Mouse (Mus musculus): Measurements from ENCODE around the gene Bik. TPM values are rescaled to one million over a fixed set of nuclear protein-coding genes. Genes with fewer than 3 reads are reported as not detected.

Gene Bik
- total and polyA plus RNA-seq, 3 experiments = 0.50 TPM; not detected in 2

- H3K79me2 ChIP-seq (replicated peaks; ENCODE audit: control insufficient read depth, extremely low read depth, insufficient read depth, poor library complexity, severe bottlenecking) = no peaks in the 10 kb centered on the region
- H3K4me3 ChIP-seq (replicated peaks in 1 of 3; ENCODE audit: low read depth in 2 of 3, low read length in 2 of 3, poor library complexity in 1 of 3) = no peak overlapping the region
- H3K4me1 ChIP-seq (ENCODE audit: control insufficient read depth in 1 of 2, insufficient read depth in 2 of 2) = no peaks in the 10 kb centered on the region
- H3K27ac ChIP-seq (ENCODE audit: insufficient read depth, low read depth) = no peak overlapping the region
- peaks cover 50% of the 10 kb centered on the region for H3K27me3 ChIP-seq (replicated peaks)
- H3K36me3 ChIP-seq (replicated peaks in 1 of 2; ENCODE audit: control insufficient read depth in 1 of 2, insufficient read depth in 1 of 2, low read length in 1 of 2) = no peaks in the 10 kb centered on the region
- peak; percentile 72 for DNase-seq (ENCODE audit: extremely low read depth)
- TF ChIP-seq JUN (IDR thresholded peaks at IDR 0.05; ENCODE audit: insufficient read depth, low read depth, low read length) (no peak), POLR2AphosphoS2 (IDR thresholded peaks at IDR 0.05; ENCODE audit: low read depth, low read length) (no peak), ETS1 (conservative IDR thresholded peaks at IDR 0.05; ENCODE audit: low read depth, low read length) (no peak), BHLHE40 (IDR thresholded peaks at IDR 0.05; ENCODE audit: low read depth, low read length) (0 out of 2 replicates have a peak, but pooled peaks have one; percentile 20), USF2 (conservative IDR thresholded peaks at IDR 0.05; ENCODE audit: low read depth, low read length) (no peak), HCFC1 (IDR thresholded peaks at IDR 0.05; ENCODE audit: low read depth, low read length) (peak; percentile 23; the same call in 1 of the 2 replicates), MAX (IDR thresholded peaks at IDR 0.05; ENCODE audit: low read length) (0 out of 2 replicates have a peak, but pooled peaks have one; percentile 36), IRF4 (IDR thresholded peaks at IDR 0.05; ENCODE audit: low read depth, low read length) (no peak), ELF1 (IDR thresholded peaks at IDR 0.05; ENCODE audit: low read depth, low read length) (no peak), MAZ (IDR thresholded peaks at IDR 0.05; ENCODE audit: low read depth, low read length) (peak; percentile 46; the same call in 1 of the 2 replicates), ZMIZ1 (IDR thresholded peaks at IDR 0.05; ENCODE audit: low read depth, low read length) (no peak), TCF12 (IDR thresholded peaks at IDR 0.05; ENCODE audit: low read depth, low read length) (0 out of 2 replicates have a peak, but pooled peaks have one; percentile 21), TBP (conservative IDR thresholded peaks at IDR 0.05; ENCODE audit: low read depth, low read length) (no peak), MAFK (IDR thresholded peaks at IDR 0.05; ENCODE audit: insufficient replicate concordance, low read length) (no peak), RCOR1 (conservative IDR thresholded peaks at IDR 0.05; ENCODE audit: low read depth, low read length) (no peak), PAX5 (IDR thresholded peaks at IDR 0.05; ENCODE audit: low read length) (no peak), JUND (conservative IDR thresholded peaks at IDR 0.05; ENCODE audit: low read depth, low read length) (no peak), SMC3 (IDR thresholded peaks at IDR 0.05; ENCODE audit: low read depth, low read length) (peak; percentile 79), GABPA (IDR thresholded peaks at IDR 0.05; ENCODE audit: insufficient replicate concordance, low read depth, low read length) (no peak), UBTF (IDR thresholded peaks at IDR 0.05; ENCODE audit: low read depth, low read length) (no peak), ZKSCAN1 (IDR thresholded peaks at IDR 0.05; ENCODE audit: borderline replicate concordance, low read depth, low read length) (no peak), MEF2A (IDR thresholded peaks at IDR 0.05; ENCODE audit: borderline replicate concordance, low read depth, low read length) (no peak), NRF1 (IDR thresholded peaks at IDR 0.05; ENCODE audit: low read depth, low read length) (no peak), MYC (IDR thresholded peaks at IDR 0.05; ENCODE audit: low read depth, low read length) (0 out of 2 replicates have a peak, but pooled peaks have one; percentile 17), KAT2A (IDR thresholded peaks at IDR 0.05; ENCODE audit: insufficient replicate concordance, low read length) (no peak), MXI1 (IDR thresholded peaks at IDR 0.05; ENCODE audit: low read depth, low read length) (no peak), USF1 (IDR thresholded peaks at IDR 0.05; ENCODE audit: low read depth, low read length) (no peak), ZNF384 (IDR thresholded peaks at IDR 0.05; ENCODE audit: low read depth, low read length) (no peak), POLR2A (IDR thresholded peaks at IDR 0.05; ENCODE audit: low read depth, low read length) (no peak), SIN3A (IDR thresholded peaks at IDR 0.05; ENCODE audit: low read length) (no peak), RAD21 (IDR thresholded peaks at IDR 0.05; ENCODE audit: low read depth, low read length) (peak; percentile 91), NELFE (IDR thresholded peaks at IDR 0.05; ENCODE audit: low read depth, low read length) (no peak), CTCF (conservative IDR thresholded peaks at IDR 0.05 in 1 of 2, IDR thresholded peaks at IDR 0.05 in 1 of 2; ENCODE audit: low read depth in 2 of 2, low read length in 2 of 2) (peak; percentile 31 to 87), CHD1 (IDR thresholded peaks at IDR 0.05; ENCODE audit: low read depth, low read length) (no peak), CHD2 (IDR thresholded peaks at IDR 0.05; ENCODE audit: low read length) (peak; percentile 81), E2F4 (IDR thresholded peaks at IDR 0.05; ENCODE audit: insufficient replicate concordance, low read depth, low read length) (no peak), EP300 (IDR thresholded peaks at IDR 0.05; ENCODE audit: low read length) (no peak), ZC3H11A (IDR thresholded peaks at IDR 0.05; ENCODE audit: low read depth, low read length) (peak; percentile 61)
- dilution Hi-C loops (cut with MboI; ENCODE audit: extremely low pct_ligation_motif_present, extremely low pct_unique_long_range_greater_than_20kb, low sequenced_read_pairs) = no loop called here
- H3K9me3 ChIP-seq (replicated peaks; ENCODE audit: low read length) = peaks cover 16% of the 10 kb centered on the region
- no peak overlapping the region for H3K9ac ChIP-seq (ENCODE audit: insufficient read depth, low read depth)
- no peak overlapping the region for H3K4me2 ChIP-seq (ENCODE audit: insufficient read depth, low read depth, poor library complexity, severe bottlenecking)
- in situ Hi-C loops (cut with MboI; ENCODE audit: low pct_ligation_motif_present, low pct_unique_long_range_greater_than_20kb, low sequenced_read_pairs) = loop anchor here (25.0 kb wide), 1 partner anchor 306 kb away; no protein-coding TSS in a partner anchor
Observed at GRCm38 (mm10) chr15:83518215-83519048, 8.2 kb upstream of the Bik start.

Data from CH12.LX (cell line).